Mouse (Mus musculus) megakaryocyte progenitor cell, adult 5-6 weeks (primary cell): Measurements from ENCODE around the gene Itgb7. TPM values are rescaled to one million over a fixed set of nuclear protein-coding genes. Genes with fewer than 3 reads are reported as not detected.

Experiments
- ATAC-seq: replicated peaks from 2 replicates; pipeline ENCODE4 v1.8.0; 2016; ENCODE audit warnings: mild to moderate bottlenecking, moderate TSS enrichment, inconsistent platforms; ENCODE audit not compliant: poor library complexity
- total RNA-seq, 2 experiments: library from RNA; stranded (forward) in 1 of 2; stranded (reverse) in 1 of 2; fragments of 157-497, 149-512 nt in 1 of 2; fragments of 200-1000 nt in 1 of 2; gene quantifications; 2 replicates each; pipeline versions ENCODE4 v1.2.3 to v1.2.4; 2015 to 2017

The Itgb7 gene
- total RNA-seq, 2 experiments from 2014 or later, result 26.6 to 44.6 TPM

GRCm38 (mm10) chr15:102249251-102249691, 17.5 kb upstream of the Itgb7 start:
- ATAC-seq, result no peak

GRCm38 (mm10) chr15:102248812-102249191, 17.1 kb upstream of the Itgb7 start:
- ATAC-seq, result no peak

GRCm38 (mm10) chr15:102248131-102248811, 16.5 kb upstream of the Itgb7 start:
- ATAC-seq, result no peak

GRCm38 (mm10) chr15:102247252-102248130, 15.7 kb upstream of the Itgb7 start:
- peak; percentile 7 for ATAC-seq

- peak; percentile 48 for ATAC-seq
These were observed 15.1 kb upstream of the Itgb7 start for GRCm38 (mm10) chr15:102246866-102247251.

GRCm38 (mm10) chr15:102245891-102246741, 14.4 kb upstream of the Itgb7 start:
- ATAC-seq, result peak; percentile 51

GRCm38 (mm10) chr15:102245461-102245881, 13.7 kb upstream of the Itgb7 start:
- no peak for ATAC-seq

GRCm38 (mm10) chr15:102244306-102245191, 12.8 kb upstream of the Itgb7 start:
- no peak for ATAC-seq

- peak; percentile 70 for ATAC-seq
These were observed 11.8 kb upstream of the Itgb7 start for GRCm38 (mm10) chr15:102243229-102244190.

- ATAC-seq, result no peak
These were observed 10.9 kb upstream of the Itgb7 start for GRCm38 (mm10) chr15:102242404-102243228.

- no peak for ATAC-seq
These were observed 8.9 kb upstream of the Itgb7 start for GRCm38 (mm10) chr15:102240607-102241006.

GRCm38 (mm10) chr15:102239851-102240250, 8.1 kb upstream of the Itgb7 start:
- no peak for ATAC-seq

GRCm38 (mm10) chr15:102239260-102239590, 7.5 kb upstream of the Itgb7 start:
- ATAC-seq, result peak; percentile 77

- ATAC-seq, result no peak
These were observed 7.0 kb upstream of the Itgb7 start for GRCm38 (mm10) chr15:102238543-102239259.

- ATAC-seq, result no peak
These were observed 3.8 kb upstream of the Itgb7 start for GRCm38 (mm10) chr15:102235371-102236027.

GRCm38 (mm10) chr15:102233896-102234295, 2.2 kb upstream of the Itgb7 start:
- 0 out of 2 replicates have a peak, but pooled peaks have one; percentile 23 for ATAC-seq

- ATAC-seq, result no peak
These were observed 1.0 kb upstream of the Itgb7 start for GRCm38 (mm10) chr15:102232764-102233163.
